Comparison of ENCODE assay signal across 35 mouse cellular contexts in genomic region chr19:8614343-8614742, GRCm38 (mm10). TPM values are rescaled to one million over a fixed set of nuclear protein-coding genes. Genes with fewer than 3 reads are reported as not detected.
DNase-seq lines count a peak whose midpoint lies in the region; ATAC-seq and TF ChIP-seq lines count a peak whose summit lies in the region.
"Had no signal": no experiment of that assay in that cellular context is flagged by ENCODE, and none has a peak within 500 bp of the region (broad histone marks: within the 10 kb centered on the region; RNA-seq: fewer than 3 reads in every experiment).

No protein-coding gene starts in this region.

- no peak for ATAC-seq in hindbrain, embryonic 11.5 days (ENCODE audit: low FRiP score)
- ATAC-seq in stomach, postnatal 0 days (ENCODE audit: low FRiP score, low TSS enrichment): no peak
- no peak for ATAC-seq in erythroid progenitor cell, adult 5-6 weeks (replicated peaks; ENCODE audit: low FRiP score, poor library complexity, severe bottlenecking)
- ATAC-seq: CD4-positive, CD25-positive, alpha-beta regulatory T cell, adult 4 months; forebrain, embryonic 13.5 days; forebrain, embryonic 16.5 days; intestine, embryonic 15.5 days had no signal

- TF ChIP-seq EP300 in stomach, postnatal 0 days (optimal IDR thresholded peaks at IDR 0.05): no peak

- TF ChIP-seq POLR2A in brain, embryonic 14.5 days (IDR thresholded peaks at IDR 0.05; ENCODE audit: borderline replicate concordance, extremely low read depth, insufficient read depth, insufficient read length, poor library complexity, severe bottlenecking): no peak

- peak; percentile 15 for DNase-seq in hindbrain, embryonic 10.5 days (ENCODE audit: low spot score)
- no peak for DNase-seq in hindbrain, embryonic 11.5 days (ENCODE audit: low spot score)
- DNase-seq in layer of hippocampus, adult 11-12 months (ENCODE audit: low spot score): peak; percentile 12
- DNase-seq in layer of hippocampus, adult 18-20 months (ENCODE audit: low spot score in 2 of 2): no peak
- peak; percentile 21 for DNase-seq in brain, adult 2 months (ENCODE audit: low read depth, low spot score)
- peak; percentile 34 for DNase-seq in brain, embryonic 14.5 days (ENCODE audit: low read depth)
- no peak for DNase-seq in stomach, postnatal 0 days (ENCODE audit: low spot score)
- DNase-seq: adrenal gland, adult 8-10 months; adrenal gland, postnatal 25 days; cerebellum, adult 11 months; cerebellum, adult 9-11 months; cerebellum, postnatal 25 days; gastrocnemius, postnatal 10 days; gastrocnemius, postnatal 36 days; heart, adult 2 months had no signal

- H3K4me1 ChIP-seq in hindbrain, embryonic 10.5 days (replicated peaks): peaks cover 9% of the 10 kb centered on the region
- H3K4me1 ChIP-seq in hindbrain, embryonic 11.5 days (replicated peaks; ENCODE audit: control insufficient read depth, insufficient read depth, low read length): no peaks in the 10 kb centered on the region
- H3K4me1 ChIP-seq in stomach, postnatal 0 days (replicated peaks; ENCODE audit: control insufficient read depth, insufficient read depth): no peaks in the 10 kb centered on the region
- H3K4me1 ChIP-seq: embryonic facial prominence, embryonic 13.5 days; forebrain, embryonic 13.5 days; heart, embryonic 10.5 days; intestine, embryonic 15.5 days had no signal

- H3K27ac ChIP-seq in hindbrain, embryonic 10.5 days: no peak overlapping the region
- no peak overlapping the region for H3K27ac ChIP-seq in hindbrain, embryonic 11.5 days (ENCODE audit: low read depth, low read length)
- H3K27ac ChIP-seq in stomach, postnatal 0 days (replicated peaks): no peak overlapping the region
- H3K27ac ChIP-seq: embryonic facial prominence, embryonic 10.5 days; embryonic facial prominence, embryonic 13.5 days; forebrain, embryonic 10.5 days; forebrain, embryonic 13.5 days; heart, adult 2 months; heart, embryonic 10.5 days; hindbrain, embryonic 14.5 days; intestine, embryonic 15.5 days had no signal

- no peak overlapping the region for H3K4me2 ChIP-seq in hindbrain, embryonic 11.5 days (replicated peaks; ENCODE audit: low read depth, low read length)
- no peak overlapping the region for H3K4me2 ChIP-seq in stomach, postnatal 0 days (replicated peaks; ENCODE audit: low read depth)
- H3K4me2 ChIP-seq: embryonic facial prominence, embryonic 13.5 days; forebrain, embryonic 13.5 days; hindbrain, embryonic 14.5 days; intestine, embryonic 15.5 days had no signal

- WGBS in hindbrain, embryonic 10.5 days: 44% methylated on average over 2 of the region's 2 CpGs
- WGBS in hindbrain, embryonic 11.5 days: 44% methylated on average over 2 of the region's 2 CpGs
- WGBS in stomach, postnatal 0 days: 24% methylated on average over 2 of the region's 2 CpGs

- H3K9me3 ChIP-seq in hindbrain, embryonic 10.5 days: no peaks in the 10 kb centered on the region
- no peaks in the 10 kb centered on the region for H3K9me3 ChIP-seq in hindbrain, embryonic 11.5 days (ENCODE audit: control insufficient read depth, low read length)
- H3K9me3 ChIP-seq in stomach, postnatal 0 days (ENCODE audit: control insufficient read depth, low read length): no peaks in the 10 kb centered on the region
- H3K9me3 ChIP-seq: embryonic facial prominence, embryonic 10.5 days; embryonic facial prominence, embryonic 13.5 days; forebrain, embryonic 10.5 days; forebrain, embryonic 13.5 days; heart, embryonic 10.5 days; intestine, embryonic 15.5 days had no signal

- H3K4me3 ChIP-seq in hindbrain, embryonic 10.5 days: no peak overlapping the region
- H3K4me3 ChIP-seq in hindbrain, embryonic 11.5 days (ENCODE audit: low read depth, low read length): no peak overlapping the region
- H3K4me3 ChIP-seq in stomach, postnatal 0 days (ENCODE audit: low read depth, low read length): no peak overlapping the region
- H3K4me3 ChIP-seq: embryonic facial prominence, embryonic 10.5 days; embryonic facial prominence, embryonic 13.5 days; erythroblast, embryonic 14.5 days; forebrain, embryonic 10.5 days; forebrain, embryonic 13.5 days; heart, adult 2 months; heart, embryonic 10.5 days; intestine, embryonic 15.5 days had no signal

- no peaks in the 10 kb centered on the region for H3K27me3 ChIP-seq in hindbrain, embryonic 10.5 days (ENCODE audit: insufficient read depth, poor library complexity, severe bottlenecking)
- no peaks in the 10 kb centered on the region for H3K27me3 ChIP-seq in hindbrain, embryonic 11.5 days (ENCODE audit: control insufficient read depth, insufficient read depth, low read length)
- no peaks in the 10 kb centered on the region for H3K27me3 ChIP-seq in stomach, postnatal 0 days (ENCODE audit: control insufficient read depth, insufficient read depth, low read length)
- H3K27me3 ChIP-seq: embryonic facial prominence, embryonic 13.5 days; forebrain, embryonic 13.5 days; intestine, embryonic 15.5 days had no signal

- no peaks in the 10 kb centered on the region for H3K36me3 ChIP-seq in hindbrain, embryonic 10.5 days
- no peaks in the 10 kb centered on the region for H3K36me3 ChIP-seq in hindbrain, embryonic 11.5 days (ENCODE audit: control insufficient read depth, insufficient read depth, low read length)
- no peaks in the 10 kb centered on the region for H3K36me3 ChIP-seq in stomach, postnatal 0 days (ENCODE audit: control insufficient read depth, insufficient read depth, low read length)
- H3K36me3 ChIP-seq: embryonic facial prominence, embryonic 10.5 days; embryonic facial prominence, embryonic 13.5 days; forebrain, embryonic 10.5 days; heart, embryonic 10.5 days; intestine, embryonic 15.5 days had no signal

- no peak for TF ChIP-seq CTCF in brain, embryonic 14.5 days (IDR thresholded peaks at IDR 0.05; ENCODE audit: borderline replicate concordance, extremely low read depth, insufficient read depth, insufficient read length)
- TF ChIP-seq CTCF in stomach, postnatal 0 days (IDR thresholded peaks at IDR 0.05; ENCODE audit: low read depth): no peak

- H3K9ac ChIP-seq in hindbrain, embryonic 11.5 days (ENCODE audit: low read depth, low read length): no peak overlapping the region
- no peak overlapping the region for H3K9ac ChIP-seq in stomach, postnatal 0 days (ENCODE audit: low read length)
- H3K9ac ChIP-seq: embryonic facial prominence, embryonic 13.5 days; forebrain, embryonic 13.5 days; hindbrain, embryonic 14.5 days; intestine, embryonic 15.5 days had no signal

RNA-seq across cellular contexts. Expression of gene Slc22a6, which starts 3.5 kb away (rescaled TPM):
- 0.14 and 0.16 TPM in 2 replicates for polyA plus RNA-seq in hindbrain, embryonic 10.5 days (2016; fragmentation: Nextera tagmentation; extraction: Ambion mirVana)
- 0.77 and 0.88 TPM in 2 replicates for polyA plus RNA-seq in hindbrain, embryonic 11.5 days (2014; fragmentation: Nextera tagmentation; extraction: Ambion mirVana)
- 1 to 10 TPM; 1.6 to 2.1 TPM for total RNA-seq in layer of hippocampus, adult 18-20 months (2021)
- 12.2 and 13.2 TPM in 2 replicates for polyA plus RNA-seq in brain, embryonic 14.5 days (2012; rRNA removed)
- polyA plus RNA-seq in stomach, postnatal 0 days (2015; fragmentation: Nextera tagmentation; extraction: Ambion mirVana): not detected in 2 replicates
- not detected in 2 replicates for total RNA-seq in erythroid progenitor cell, adult 5-6 weeks (2015; ENCODE audit: low replicate concordance)
- total RNA-seq in erythroid progenitor cell, adult 5-6 weeks (2017; ENCODE audit: low replicate concordance): not detected in 2 replicates
- total RNA-seq: adrenal gland, adult 8-10 months; adrenal gland, postnatal 25 days; common myeloid progenitor, adult 5-6 weeks; gastrocnemius, adult 18-20 months; gastrocnemius, postnatal 10 days; gastrocnemius, postnatal 36 days; granulocyte monocyte progenitor cell, adult 5-6 weeks; heart, adult 2 months; heart, postnatal 25 days; hematopoietic stem cell, adult 5-6 weeks; MEL had no signal
- polyA plus RNA-seq: C2C12; CD4-positive, CD25-positive, alpha-beta regulatory T cell, adult 4 months; erythroblast, embryonic 14.5 days; forebrain, embryonic 10.5 days; heart, adult 2 months; heart, embryonic 14.5 days; heart, postnatal 0 days; intestine, embryonic 15.5 days had no signal

RNA-seq across cellular contexts. Expression of gene Slc22a8, which starts 23.3 kb away (rescaled TPM):
- polyA plus RNA-seq in hindbrain, embryonic 10.5 days (2016; fragmentation: Nextera tagmentation; extraction: Ambion mirVana): 0.09 and 0.21 TPM in 2 replicates
- 0.08 and 0.45 TPM in 2 replicates for polyA plus RNA-seq in hindbrain, embryonic 11.5 days (2014; fragmentation: Nextera tagmentation; extraction: Ambion mirVana)
- 1 to 10 TPM; 6.3 to 6.9 TPM for total RNA-seq in layer of hippocampus, adult 18-20 months (2021)
- 6.7 and 8.0 TPM in 2 replicates for polyA plus RNA-seq in brain, embryonic 14.5 days (2012; rRNA removed)
- 0.06 TPM in 1 of 2 replicates, not detected in the other for polyA plus RNA-seq in stomach, postnatal 0 days (2015; fragmentation: Nextera tagmentation; extraction: Ambion mirVana)
- 1.1 TPM in 1 of 2 replicates, not detected in the other for total RNA-seq in erythroid progenitor cell, adult 5-6 weeks (2015; ENCODE audit: low replicate concordance)
- not detected in 2 replicates for total RNA-seq in erythroid progenitor cell, adult 5-6 weeks (2017; ENCODE audit: low replicate concordance)
- total RNA-seq: common myeloid progenitor, adult 5-6 weeks; gastrocnemius, adult 18-20 months; gastrocnemius, postnatal 36 days; granulocyte monocyte progenitor cell, adult 5-6 weeks; heart, adult 2 months; heart, postnatal 25 days; hematopoietic stem cell, adult 5-6 weeks; MEL had no signal
- polyA plus RNA-seq: C2C12; embryonic facial prominence, embryonic 10.5 days; embryonic facial prominence, embryonic 13.5 days; erythroblast, embryonic 14.5 days; heart, embryonic 14.5 days had no signal

RNA-seq across cellular contexts. Expression of gene Chrm1, which starts 49.2 kb away (rescaled TPM):
- polyA plus RNA-seq in hindbrain, embryonic 10.5 days (2016; fragmentation: Nextera tagmentation; extraction: Ambion mirVana): 0.05 TPM in 2 replicates
- polyA plus RNA-seq in hindbrain, embryonic 11.5 days (2014; fragmentation: Nextera tagmentation; extraction: Ambion mirVana): 0.13 and 0.20 TPM in 2 replicates
- 100 to 1,000 TPM; 178 to 184 TPM for total RNA-seq in layer of hippocampus, adult 18-20 months (2021)
- 1.5 and 2.5 TPM in 2 replicates for polyA plus RNA-seq in brain, embryonic 14.5 days (2012; rRNA removed)
- polyA plus RNA-seq in stomach, postnatal 0 days (2015; fragmentation: Nextera tagmentation; extraction: Ambion mirVana): 1.4 and 1.8 TPM in 2 replicates
- not detected in 2 replicates for total RNA-seq in erythroid progenitor cell, adult 5-6 weeks (2015; ENCODE audit: low replicate concordance)
- 0.26 TPM in 1 of 2 replicates, not detected in the other for total RNA-seq in erythroid progenitor cell, adult 5-6 weeks (2017; ENCODE audit: low replicate concordance)
- total RNA-seq: common myeloid progenitor, adult 5-6 weeks; gastrocnemius, adult 18-20 months; gastrocnemius, postnatal 36 days; heart, adult 2 months; heart, postnatal 25 days; hematopoietic stem cell, adult 5-6 weeks had no signal
- polyA plus RNA-seq: C2C12; CD4-positive, CD25-positive, alpha-beta regulatory T cell, adult 4 months; erythroblast, embryonic 14.5 days; forebrain, embryonic 10.5 days; heart, postnatal 0 days had no signal

Comparison
In these comparisons a context has a peak if more than half of its experiments do, and no peak if none do; other contexts are left out.
1. DNase-seq: peak in hindbrain, embryonic 10.5 days (single experiment), layer of hippocampus, adult 11-12 months (single experiment), brain, adult 2 months (single experiment) and brain, embryonic 14.5 days (single experiment); none in hindbrain, embryonic 11.5 days (single experiment), layer of hippocampus, adult 18-20 months (0 of 2) and stomach, postnatal 0 days (single experiment).